Comparison of ENCODE assay signal across 24 mouse cellular contexts in the genomic region with DNA sequence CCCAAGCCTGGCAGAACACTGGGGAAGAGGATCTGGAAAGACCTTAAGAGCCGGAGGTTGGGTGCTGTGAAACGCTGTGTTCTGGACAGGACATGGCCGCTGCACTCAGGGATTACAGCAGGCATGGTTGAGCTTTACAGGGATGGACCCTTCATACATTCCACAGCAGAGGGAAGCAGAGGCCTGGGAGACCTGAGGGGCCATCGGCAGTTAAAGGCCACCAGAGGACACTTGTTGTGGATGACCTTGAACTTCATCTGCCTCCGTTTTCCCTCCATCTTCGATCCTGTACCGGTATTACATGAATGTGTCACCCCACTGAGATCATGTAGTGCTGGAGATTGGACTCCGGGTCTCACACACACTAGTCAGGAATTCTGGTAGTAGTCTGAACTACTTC. TPM values are rescaled to one million over a fixed set of nuclear protein-coding genes. Genes with fewer than 3 reads are reported as not detected.
DNase-seq lines count a peak whose midpoint lies in the region; ATAC-seq and TF ChIP-seq lines count a peak whose summit lies in the region.
"Had no signal": no experiment of that assay in that cellular context is flagged by ENCODE, and none has a peak within 500 bp of the region (broad histone marks: within the 10 kb centered on the region; RNA-seq: fewer than 3 reads in every experiment).

No protein-coding gene starts in this region.

- DNase-seq in heart, adult 11 months, result peak; percentile 88
- no peak for DNase-seq in heart, postnatal 0 days (ENCODE audit: low spot score)
- no peak for DNase-seq in heart, adult 8-10 months (ENCODE audit: low spot score)
- DNase-seq in lung, postnatal 0 days (ENCODE audit: low spot score), result no peak
- DNase-seq in lung, adult 2 months, result no peak
- DNase-seq: adrenal gland, adult 2 months; B cell, adult 2 months; cerebellum, adult 11-12 months; cerebellum, adult 9-11 months; embryo, embryonic 11 days; kidney, adult 11 months; kidney, postnatal 36 days; lung, postnatal 10 days; right cerebral cortex, postnatal 25 days had no signal

- no peaks in the 10 kb centered on the region for H3K36me3 ChIP-seq in heart, embryonic 11.5 days (ENCODE audit: control insufficient read depth, insufficient read depth, low read length)
- H3K36me3 ChIP-seq in heart, postnatal 0 days (replicated peaks; ENCODE audit: control insufficient read depth, insufficient read depth, low read length), result no peaks in the 10 kb centered on the region
- H3K36me3 ChIP-seq in lung, postnatal 0 days (ENCODE audit: insufficient read depth, low read length), result no peaks in the 10 kb centered on the region
- H3K36me3 ChIP-seq: embryonic facial prominence, embryonic 12.5 days; hindbrain, embryonic 13.5 days; limb, embryonic 13.5 days; midbrain, embryonic 15.5 days; stomach, embryonic 15.5 days had no signal

- no peak for TF ChIP-seq CTCF in heart, postnatal 0 days (IDR thresholded peaks at IDR 0.05; ENCODE audit: low read depth)
- no peak for TF ChIP-seq CTCF in lung, postnatal 0 days (IDR thresholded peaks at IDR 0.05)
- TF ChIP-seq CTCF in lung, adult 2 months (IDR thresholded peaks at IDR 0.05; ENCODE audit: insufficient read depth, low read length), result no peak

- peaks cover 9% of the 10 kb centered on the region for H3K27me3 ChIP-seq in heart, embryonic 11.5 days (ENCODE audit: control insufficient read depth, insufficient read depth, low read length)
- H3K27me3 ChIP-seq in heart, postnatal 0 days (ENCODE audit: control insufficient read depth, insufficient read depth, low read length), result no peaks in the 10 kb centered on the region
- no peaks in the 10 kb centered on the region for H3K27me3 ChIP-seq in lung, postnatal 0 days (replicated peaks; ENCODE audit: insufficient read depth, low read length)
- H3K27me3 ChIP-seq: stomach, embryonic 15.5 days had no signal

- 71% methylated on average over 8 of the region's 8 CpGs for WGBS in heart, embryonic 11.5 days (ENCODE audit: insufficient replicate concordance)
- 61% methylated on average over 8 of the region's 8 CpGs for whole genome bisulfite sequencing in heart, postnatal 0 days
- 74% methylated on average over 8 of the region's 8 CpGs for WGBS in lung, postnatal 0 days
- WGBS in lung, adult 2 months, result 76% methylated on average over 8 of the region's 8 CpGs

- TF ChIP-seq POLR2A in lung, adult 2 months (IDR thresholded peaks at IDR 0.05; ENCODE audit: borderline replicate concordance, extremely low read depth, low read depth, low read length), result no peak

- H3K4me2 ChIP-seq in heart, embryonic 11.5 days, result no peak overlapping the region
- no peak overlapping the region for H3K4me2 ChIP-seq in heart, postnatal 0 days (ENCODE audit: low read depth, low read length)
- no peak overlapping the region for H3K4me2 ChIP-seq in lung, postnatal 0 days (replicated peaks; ENCODE audit: low read depth, low read length)
- H3K4me2 ChIP-seq: embryonic facial prominence, embryonic 12.5 days; hindbrain, embryonic 13.5 days; limb, embryonic 13.5 days; liver, embryonic 11.5 days; midbrain, embryonic 15.5 days; stomach, embryonic 15.5 days had no signal

- ATAC-seq in heart, embryonic 11.5 days (replicated peaks; ENCODE audit: insufficient number of reproducible peaks, low FRiP score, low TSS enrichment), result no peak
- ATAC-seq in heart, postnatal 0 days (ENCODE audit: insufficient read depth, low read depth), result no peak
- ATAC-seq in lung, postnatal 0 days, result no peak
- ATAC-seq: forebrain, embryonic 14.5 days; midbrain, embryonic 15.5 days had no signal

- H3K4me1 ChIP-seq in heart, embryonic 11.5 days (ENCODE audit: control insufficient read depth, insufficient read depth, low read length), result peaks cover 16% of the 10 kb centered on the region
- peaks cover 20% of the 10 kb centered on the region for H3K4me1 ChIP-seq in heart, postnatal 0 days (ENCODE audit: control insufficient read depth, insufficient read depth)
- H3K4me1 ChIP-seq in lung, postnatal 0 days (ENCODE audit: insufficient read depth, low read depth, low read length), result peaks cover 13% of the 10 kb centered on the region; the same call in 1 of the 2 replicates
- H3K4me1 ChIP-seq in lung, adult 2 months (ENCODE audit: control insufficient read depth, insufficient read depth, low read length), result peaks cover 11% of the 10 kb centered on the region

- H3K9me3 ChIP-seq in heart, embryonic 11.5 days (replicated peaks; ENCODE audit: control insufficient read depth, low read length), result no peaks in the 10 kb centered on the region
- no peaks in the 10 kb centered on the region for H3K9me3 ChIP-seq in heart, postnatal 0 days (replicated peaks; ENCODE audit: control insufficient read depth, low read length)
- no peaks in the 10 kb centered on the region for H3K9me3 ChIP-seq in lung, postnatal 0 days (ENCODE audit: low read length)
- H3K9me3 ChIP-seq: embryonic facial prominence, embryonic 12.5 days; hindbrain, embryonic 13.5 days; limb, embryonic 13.5 days; midbrain, embryonic 15.5 days; stomach, embryonic 15.5 days had no signal

- H3K27ac ChIP-seq in heart, embryonic 11.5 days (ENCODE audit: low read depth, low read length), result no peak overlapping the region
- peak overlapping the region; percentile 74 for H3K27ac ChIP-seq in heart, postnatal 0 days (ENCODE audit: low read depth)
- peak overlapping the region; percentile 68 for H3K27ac ChIP-seq in lung, postnatal 0 days (ENCODE audit: low read length)
- H3K27ac ChIP-seq: embryonic facial prominence, embryonic 12.5 days; hindbrain, embryonic 13.5 days; layer of hippocampus, adult 2 months; left cerebral cortex, adult 2 months; limb, embryonic 13.5 days; midbrain, embryonic 15.5 days had no signal

- H3K4me3 ChIP-seq in heart, embryonic 11.5 days (ENCODE audit: low read depth, low read length), result no peak overlapping the region
- no peak overlapping the region for H3K4me3 ChIP-seq in heart, postnatal 0 days (ENCODE audit: low read depth, low read length)
- no peak overlapping the region for H3K4me3 ChIP-seq in lung, postnatal 0 days (ENCODE audit: low read depth, low read length)
- no peak overlapping the region for H3K4me3 ChIP-seq in lung, adult 2 months (replicated peaks; ENCODE audit: extremely low read depth, low read depth, low read length)
- H3K4me3 ChIP-seq: embryonic facial prominence, embryonic 12.5 days; hindbrain, embryonic 13.5 days; layer of hippocampus, adult 2 months; left cerebral cortex, adult 2 months; limb, embryonic 13.5 days; midbrain, embryonic 15.5 days; stomach, embryonic 15.5 days had no signal

- H3K9ac ChIP-seq in heart, embryonic 11.5 days (ENCODE audit: low read depth, low read length), result no peak overlapping the region
- H3K9ac ChIP-seq in heart, postnatal 0 days (replicated peaks; ENCODE audit: low read depth, low read length), result no peak overlapping the region
- H3K9ac ChIP-seq in lung, postnatal 0 days (replicated peaks; ENCODE audit: low read depth), result no peak overlapping the region
- H3K9ac ChIP-seq: embryonic facial prominence, embryonic 12.5 days; hindbrain, embryonic 13.5 days; limb, embryonic 13.5 days; midbrain, embryonic 15.5 days; stomach, embryonic 15.5 days had no signal

- TF ChIP-seq EP300 in heart, postnatal 0 days (IDR thresholded peaks at IDR 0.05; ENCODE audit: low read depth), result no peak
- TF ChIP-seq EP300 in lung, postnatal 0 days (IDR thresholded peaks at IDR 0.05), result no peak

RNA-seq across cellular contexts. Expression of a gene that starts 2.0 kb away (rescaled TPM):
- polyA plus RNA-seq in heart, embryonic 11.5 days (2014; fragmentation: Nextera tagmentation; extraction: Ambion mirVana), result 1.5 and 1.6 TPM in 2 replicates
- 19.5 and 30.7 TPM in 2 replicates for total RNA-seq in heart, postnatal 0 days (2014; rRNA removed; ENCODE audit: low replicate concordance)
- 4.8 and 5.1 TPM in 2 replicates for polyA plus RNA-seq in heart, postnatal 0 days (2015; fragmentation: Nextera tagmentation; extraction: Ambion mirVana)
- total RNA-seq in heart, adult 8-10 months (2022), result 10 to 100 TPM; 11.1 to 16.8 (median 13.5) TPM
- polyA plus RNA-seq in lung, postnatal 0 days (2015; fragmentation: Nextera tagmentation; extraction: Ambion mirVana), result 29.7 and 31.8 TPM in 2 replicates
- 75.3 and 85.2 TPM in 2 replicates for polyA plus RNA-seq in lung, adult 2 months (2012; rRNA removed)

RNA-seq across cellular contexts. Expression of a gene that starts 53.3 kb away (rescaled TPM):
- 0.10 TPM in 1 of 2 replicates, not detected in the other for polyA plus RNA-seq in heart, embryonic 11.5 days (2014; fragmentation: Nextera tagmentation; extraction: Ambion mirVana)
- 0.19 TPM in 1 of 2 replicates, not detected in the other for total RNA-seq in heart, postnatal 0 days (2014; rRNA removed; ENCODE audit: low replicate concordance)
- polyA plus RNA-seq in heart, postnatal 0 days (2015; fragmentation: Nextera tagmentation; extraction: Ambion mirVana), result 0.12 and 0.19 TPM in 2 replicates
- total RNA-seq in heart, adult 8-10 months (2022), result under 1 TPM; 0.19 to 0.69 (median 0.33) TPM
- polyA plus RNA-seq in lung, postnatal 0 days (2015; fragmentation: Nextera tagmentation; extraction: Ambion mirVana), result 0.38 and 0.65 TPM in 2 replicates
- 7.6 and 8.8 TPM in 2 replicates for polyA plus RNA-seq in lung, adult 2 months (2012; rRNA removed)

RNA-seq across cellular contexts. Expression of a gene that starts 58.5 kb away (rescaled TPM):
- 111 TPM in 2 replicates for polyA plus RNA-seq in heart, embryonic 11.5 days (2014; fragmentation: Nextera tagmentation; extraction: Ambion mirVana)
- total RNA-seq in heart, postnatal 0 days (2014; rRNA removed; ENCODE audit: low replicate concordance), result 37.0 and 50.3 TPM in 2 replicates
- polyA plus RNA-seq in heart, postnatal 0 days (2015; fragmentation: Nextera tagmentation; extraction: Ambion mirVana), result 96.0 and 96.4 TPM in 2 replicates
- 10 to 100 TPM; 28.9 to 33.1 (median 31.3) TPM for total RNA-seq in heart, adult 8-10 months (2022)
- polyA plus RNA-seq in lung, postnatal 0 days (2015; fragmentation: Nextera tagmentation; extraction: Ambion mirVana), result 94.0 and 94.2 TPM in 2 replicates
- 35.5 and 38.0 TPM in 2 replicates for polyA plus RNA-seq in lung, adult 2 months (2012; rRNA removed)
